Mouse (Mus musculus): ENCODE measurements at regions not wholly inside any gene's neighbourhood (a gene's known extent, or its start where the extent isn't known, plus 50 kb on each side); places are given as distances from the start of the nearest gene placed in this dataset.
A peak's percentile ranks its signal among the peaks of the same experiment; 100 is the strongest.

- DNase-seq (ENCODE audit: low read depth, low spot score): no peak
Measured at GRCm38 (mm10) chr6:117237096-117237495, 68.8 kb downstream of the Cxcl12 start.

DNA sequence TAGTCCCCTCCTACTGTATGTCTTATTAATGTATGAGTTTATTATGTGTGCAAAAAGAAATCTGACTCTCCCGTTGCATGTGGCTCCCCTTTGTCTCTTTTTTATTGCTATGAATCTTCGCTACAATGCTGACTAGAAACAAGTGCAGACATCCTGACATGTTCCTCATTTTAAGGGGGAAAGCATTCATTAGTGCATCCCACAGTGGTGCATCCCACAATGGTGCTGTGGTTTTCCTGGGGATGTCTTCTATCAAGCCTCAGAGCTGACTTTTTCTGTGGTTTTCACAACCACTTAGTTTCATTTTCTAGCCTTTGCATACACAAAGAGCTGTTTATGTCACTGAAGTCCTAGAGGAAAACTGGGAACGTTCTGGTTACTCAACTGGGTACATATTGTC lies 72.9 kb downstream of the Cxcl12 start:
- DNase-seq (ENCODE audit: low read depth, low spot score): no peak

DNA sequence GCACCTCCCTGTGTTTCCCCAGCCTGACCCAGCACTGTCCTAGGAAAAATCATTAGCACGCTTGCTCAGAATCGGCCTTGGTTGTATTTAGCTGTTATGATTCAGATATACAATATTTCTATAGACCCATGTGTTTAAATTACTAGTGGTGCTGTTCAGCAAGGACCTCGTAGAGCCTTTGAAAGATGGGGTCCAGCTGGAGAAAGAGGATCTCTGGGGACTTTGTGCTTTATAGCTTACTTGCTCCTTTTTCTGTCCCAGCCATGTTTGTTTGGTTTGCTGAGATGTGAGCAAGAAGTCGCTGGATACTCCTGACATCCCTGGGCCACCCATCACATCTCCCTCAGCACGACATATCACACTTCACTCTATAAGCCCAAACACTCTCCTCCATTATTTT lies 77.1 kb downstream of the Cxcl12 start:
- DNase-seq (ENCODE audit: low read depth, low spot score): no peak

DNA sequence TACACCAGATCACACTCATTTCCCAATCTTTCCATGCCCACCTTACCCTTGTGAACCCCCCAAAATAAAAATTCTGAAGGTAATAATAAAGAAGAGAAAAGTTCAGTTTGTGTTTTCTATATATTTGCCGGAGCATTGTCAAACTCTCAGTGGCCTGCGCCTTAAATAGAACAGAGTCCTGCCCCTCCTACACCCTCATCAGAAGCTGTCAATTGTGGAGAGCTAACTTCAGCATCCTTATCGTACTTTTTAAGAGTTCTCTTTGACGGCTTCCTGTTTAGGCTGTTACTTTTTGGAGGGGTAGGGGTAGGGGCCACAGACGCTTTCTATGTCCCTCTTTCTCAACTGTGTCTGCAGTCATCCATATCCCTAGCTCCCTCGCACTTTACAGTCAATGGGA lies 77.5 kb downstream of the Cxcl12 start:
- no peak for DNase-seq (ENCODE audit: low read depth, low spot score)

- DNase-seq (ENCODE audit: low read depth, low spot score): no peak
Measured at GRCm38 (mm10) chr6:117249230-117249921, 81.0 kb downstream of the Cxcl12 start.

- DNase-seq (ENCODE audit: low read depth, low spot score): no peak
Measured at GRCm38 (mm10) chr6:117250051-117250450, 81.7 kb downstream of the Cxcl12 start.

DNA sequence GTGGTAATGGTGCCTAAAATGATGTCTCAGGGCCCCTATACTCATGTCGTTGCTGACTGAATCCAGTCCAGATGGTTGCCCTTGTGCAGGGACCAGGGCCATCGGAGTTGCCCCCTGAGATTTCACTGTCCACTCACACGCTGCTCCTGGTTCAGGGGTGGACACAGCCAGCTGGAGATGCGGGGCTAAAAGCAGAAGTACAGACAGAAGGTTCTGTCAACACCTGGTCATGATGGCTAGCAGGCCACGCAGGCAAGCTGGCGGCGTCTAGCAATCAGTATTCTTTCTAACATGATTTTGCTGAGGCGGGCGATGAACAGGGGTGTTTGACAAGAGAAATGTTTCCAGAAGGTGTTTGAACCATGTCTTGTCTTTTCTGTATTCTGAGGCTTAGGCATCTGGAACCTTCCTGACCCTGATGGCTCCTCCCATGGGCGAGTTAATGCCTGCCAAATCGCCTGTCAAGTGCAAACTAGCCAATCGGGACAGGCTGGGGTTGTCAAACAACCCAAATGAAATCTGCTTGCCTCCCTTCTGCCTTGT lies 83.1 kb downstream of the Cxcl12 start:
- no peak for DNase-seq (ENCODE audit: low read depth, low spot score)

DNA sequence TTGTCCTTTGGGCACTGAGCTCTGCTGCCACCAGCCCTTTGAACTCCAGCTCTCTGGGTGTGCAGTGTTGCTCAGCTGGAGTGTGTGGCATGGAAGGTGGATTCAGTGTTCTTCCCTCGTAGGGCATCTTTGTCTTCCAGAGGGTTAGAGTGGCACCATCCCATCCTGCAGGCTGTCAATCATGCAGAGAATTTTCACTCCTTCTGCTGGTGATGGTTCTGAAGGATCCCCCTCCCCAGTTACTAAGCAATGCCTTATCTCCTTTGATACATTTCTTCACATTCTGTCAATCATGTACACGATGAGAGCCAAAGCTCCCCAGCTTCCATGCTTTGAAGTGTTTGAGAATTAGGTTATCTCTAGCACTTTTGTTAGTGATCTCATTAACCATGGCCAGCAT lies 84.0 kb downstream of the Cxcl12 start:
- DNase-seq (ENCODE audit: low read depth, low spot score): no peak

GRCm38 (mm10) chr6:117253036-117253435 lies 84.7 kb downstream of the Cxcl12 start:
- DNase-seq (ENCODE audit: low read depth, low spot score): no peak

- DNase-seq (ENCODE audit: low read depth, low spot score): no peak
Measured at GRCm38 (mm10) chr6:117253586-117254330, 85.4 kb downstream of the Cxcl12 start.

DNA sequence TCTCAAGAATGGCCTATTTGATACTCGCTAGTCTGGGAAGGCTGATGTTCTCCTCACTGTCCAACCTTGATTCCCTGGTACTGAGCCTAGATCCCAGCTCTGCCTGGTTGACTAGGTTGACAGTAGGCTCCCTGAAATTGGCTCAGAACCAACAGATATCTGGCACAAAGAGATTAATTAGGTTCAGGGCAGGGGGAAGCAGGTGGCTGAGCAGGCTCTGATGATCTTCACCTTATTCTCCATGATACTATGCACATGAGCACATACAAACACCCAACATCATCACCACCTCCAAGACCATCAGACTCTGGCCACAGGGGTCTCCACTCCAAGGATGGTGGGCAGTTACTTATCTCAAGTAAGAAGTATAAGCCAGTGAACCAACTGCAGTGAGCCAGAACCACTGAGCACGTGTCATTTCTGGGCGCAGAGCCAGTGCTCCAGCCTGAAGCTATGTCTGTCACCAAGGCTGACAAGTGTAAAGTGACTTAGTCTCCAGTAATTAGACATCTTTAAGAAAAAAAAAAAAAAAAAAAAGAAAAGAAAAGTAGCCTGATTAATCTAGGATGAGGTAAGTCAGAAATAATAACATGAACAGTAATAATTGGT lies 86.4 kb downstream of the Cxcl12 start:
- DNase-seq (ENCODE audit: low read depth, low spot score): peak; percentile 13

DNA sequence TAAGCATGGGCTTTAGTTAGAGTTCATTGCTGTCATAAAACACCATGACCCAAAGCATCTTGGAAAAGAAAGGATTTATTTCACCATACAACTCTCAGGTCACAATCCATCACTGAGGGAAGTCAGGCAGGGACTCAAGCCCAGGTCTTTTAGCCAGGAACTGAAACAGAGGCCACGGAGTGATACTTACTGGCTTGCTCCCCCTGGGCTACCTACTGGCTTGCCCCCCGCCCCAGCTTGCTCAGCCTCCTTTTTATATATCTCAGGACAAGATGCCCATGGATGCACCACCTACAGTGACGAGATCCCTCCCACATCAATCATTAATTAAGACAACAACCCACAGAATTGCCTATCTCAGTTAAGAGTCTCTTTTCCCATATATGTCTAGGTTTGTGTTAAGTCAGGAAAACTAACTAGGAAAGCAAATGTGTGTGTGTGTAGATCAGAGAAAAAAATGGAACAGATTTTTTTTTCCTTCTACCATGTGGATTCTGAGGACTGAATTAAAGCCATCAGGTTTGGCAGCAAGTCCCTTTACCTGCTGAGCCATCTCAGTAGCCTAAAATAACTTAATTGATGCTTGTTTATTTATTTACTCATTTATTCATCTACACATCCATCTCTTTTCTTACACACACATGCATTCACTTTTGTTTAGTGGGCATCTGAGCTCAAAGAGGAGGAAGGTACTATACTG lies 87.2 kb downstream of the Cxcl12 start:
- no peak for DNase-seq (ENCODE audit: low read depth, low spot score)

- no peak for DNase-seq (ENCODE audit: low read depth, low spot score)
Measured at GRCm38 (mm10) chr6:117256099-117256471, 87.8 kb downstream of the Cxcl12 start.

GRCm38 (mm10) chr6:117257591-117257990 lies 89.3 kb downstream of the Cxcl12 start:
- DNase-seq (ENCODE audit: low read depth, low spot score): no peak

DNA sequence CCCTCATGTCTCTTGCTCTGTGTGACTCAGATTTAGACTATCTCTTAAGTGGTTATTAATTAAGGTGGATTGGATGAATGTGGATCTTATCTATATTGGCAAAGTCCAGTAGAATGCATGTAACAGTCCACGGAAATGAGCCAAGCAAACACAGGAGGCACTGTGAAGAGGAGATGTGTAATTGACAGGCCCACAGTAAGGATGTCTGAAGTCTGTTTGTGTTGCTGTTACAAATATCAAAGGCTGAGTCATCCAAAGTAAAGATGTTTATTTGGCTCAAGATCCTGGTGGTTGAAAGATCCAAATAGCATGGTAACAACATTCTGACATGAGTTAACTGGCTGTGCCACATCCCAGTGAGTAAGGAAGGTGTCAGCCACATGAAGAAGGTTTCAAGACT lies 99.6 kb downstream of the Cxcl12 start:
- no peak for DNase-seq (ENCODE audit: low read depth, low spot score)

GRCm38 (mm10) chr6:117268376-117268775 lies 100.0 kb downstream of the Cxcl12 start:
- no peak for DNase-seq (ENCODE audit: low read depth, low spot score)

DNA sequence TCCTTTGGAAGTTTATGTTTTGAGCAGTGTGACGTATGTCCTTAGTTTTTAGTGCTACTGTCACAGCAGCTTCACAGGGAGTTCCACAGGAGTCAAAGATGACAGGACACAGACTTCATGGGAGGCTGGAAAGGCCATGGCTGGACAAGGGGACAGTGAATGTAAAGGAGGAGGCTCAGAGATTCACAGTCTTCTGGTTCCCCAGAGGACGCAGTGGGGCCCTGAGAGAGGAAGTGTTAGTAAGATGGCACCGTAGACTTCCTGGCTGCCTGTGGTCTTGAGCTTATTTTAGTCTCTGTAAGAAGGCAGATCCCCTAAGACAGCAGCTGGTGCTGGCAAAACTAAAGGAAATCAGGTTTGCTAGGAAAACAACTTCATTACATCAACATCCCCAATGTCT lies 101.9 kb downstream of the Cxcl12 start:
- no peak for DNase-seq (ENCODE audit: low read depth, low spot score)

DNA sequence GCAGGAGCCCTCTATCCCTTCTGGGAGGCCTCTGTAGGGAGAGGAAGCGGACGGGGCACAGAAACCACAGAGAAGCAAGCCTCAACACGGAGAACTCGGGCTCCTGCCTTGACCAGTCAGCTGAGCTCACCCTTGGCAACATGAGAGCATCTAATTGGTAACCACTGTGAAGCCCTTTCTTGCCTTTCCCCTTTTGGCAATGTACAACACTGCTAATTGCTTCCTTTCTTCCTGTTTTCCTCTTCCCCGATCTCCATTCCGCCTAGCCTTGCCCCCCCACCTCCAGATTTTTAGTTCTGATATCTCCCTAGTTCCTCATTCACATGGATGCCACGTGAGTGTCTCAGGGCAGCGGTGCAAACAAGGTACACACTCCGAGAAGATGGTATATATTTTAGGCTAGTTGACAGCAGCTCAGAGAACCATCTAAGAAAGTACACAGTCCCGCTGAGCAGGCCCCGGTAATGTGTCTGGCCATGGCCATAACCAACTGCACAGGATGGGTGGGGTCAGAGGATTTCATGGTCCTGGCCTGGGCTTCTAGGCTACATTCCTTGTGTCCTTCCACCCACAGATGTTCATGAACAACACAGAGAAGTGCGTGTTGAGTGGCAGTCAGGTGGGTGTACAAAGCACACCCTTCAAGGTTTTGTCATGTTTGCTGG lies 103.4 kb downstream of the Cxcl12 start:
- DNase-seq (ENCODE audit: low read depth, low spot score): no peak

DNA sequence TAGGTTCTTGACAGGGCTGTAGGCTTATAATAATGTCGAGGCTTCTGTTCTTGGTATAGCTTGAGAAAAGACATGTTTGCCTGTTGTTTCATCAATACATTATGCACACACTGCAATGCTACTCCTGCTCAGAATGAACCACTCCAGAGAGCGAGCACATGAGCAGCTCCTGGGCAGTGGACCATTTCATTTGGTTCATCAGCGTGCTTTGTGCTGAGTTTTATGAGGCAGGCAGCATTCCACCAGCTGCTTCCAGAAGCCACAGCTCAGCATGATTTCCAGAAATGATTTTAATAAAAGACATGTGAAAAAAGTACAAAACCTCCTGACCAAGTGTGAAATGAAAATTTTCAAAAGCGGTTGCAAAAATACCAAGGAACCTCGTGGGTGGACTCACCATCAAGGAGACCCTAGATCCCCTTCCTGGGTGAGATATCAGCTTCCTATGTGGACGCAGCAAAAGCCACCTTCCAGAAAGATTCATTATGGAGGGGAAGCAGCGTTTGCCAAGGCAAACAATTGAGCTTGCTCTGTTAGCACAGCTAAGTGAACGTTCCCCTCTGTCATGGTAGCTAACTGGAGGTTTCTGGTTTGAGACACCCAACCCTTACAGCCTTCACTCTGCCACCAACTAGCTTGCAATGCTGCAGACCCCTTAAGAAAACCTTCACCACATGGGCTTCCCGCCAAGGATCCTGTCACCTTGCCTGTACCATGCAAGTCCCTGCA lies 104.1 kb downstream of the Cxcl12 start:
- no peak for DNase-seq (ENCODE audit: low read depth, low spot score)

GRCm38 (mm10) chr6:117275915-117276314 lies 107.6 kb downstream of the Cxcl12 start:
- no peak for DNase-seq (ENCODE audit: low read depth, low spot score)

GRCm38 (mm10) chr6:117276850-117277249 lies 108.5 kb downstream of the Cxcl12 start:
- DNase-seq (ENCODE audit: low read depth, low spot score): no peak

Measured in retina, adult 2 months (tissue).